Mouse (Mus musculus): ENCODE measurements around the gene Wdr35. TPM values are rescaled to one million over a fixed set of nuclear protein-coding genes. Genes with fewer than 3 reads are reported as not detected.
"Not testable (repeated sequence)": the region's sequence is repeated elsewhere in the genome, so short reads cannot be mapped to it uniquely, and the experiment has no call there.

Wdr35 gene
- polyA plus RNA-seq, 1 experiment from 2014 or later = 24.4 TPM

GRCm38 (mm10) chr12:9016376-9016775, 42.7 kb downstream of the Wdr35 start:
- H3K4me3 ChIP-seq = no peak overlapping the region
- no peaks in the 10 kb centered on the region for H3K4me1 ChIP-seq
- 97% methylated on average over 9 of the region's 9 CpGs for WGBS
- H3K9ac ChIP-seq (replicated peaks) = no peak overlapping the region
- H3K9me3 ChIP-seq = no peaks in the 10 kb centered on the region
- peaks cover 13% of the 10 kb centered on the region for H3K36me3 ChIP-seq
- H3K27me3 ChIP-seq = no peaks in the 10 kb centered on the region
- no peak for ATAC-seq (replicated peaks)
- no peak overlapping the region for H3K27ac ChIP-seq (replicated peaks)
- H3K4me2 ChIP-seq (replicated peaks) = no peak overlapping the region

- no peak overlapping the region for H3K27ac ChIP-seq (replicated peaks)
- no peaks in the 10 kb centered on the region for H3K4me1 ChIP-seq
- no peaks in the 10 kb centered on the region for H3K27me3 ChIP-seq
- no peaks in the 10 kb centered on the region for H3K9me3 ChIP-seq
- WGBS = 90% methylated on average over 8 of the region's 8 CpGs
- H3K9ac ChIP-seq (replicated peaks) = no peak overlapping the region
- no peak overlapping the region for H3K4me2 ChIP-seq (replicated peaks)
- no peak for ATAC-seq (replicated peaks)
- H3K4me3 ChIP-seq = no peak overlapping the region
- H3K36me3 ChIP-seq = peaks cover 13% of the 10 kb centered on the region
Measured at GRCm38 (mm10) chr12:9020431-9020830, 46.7 kb downstream of the Wdr35 start.

DNA sequence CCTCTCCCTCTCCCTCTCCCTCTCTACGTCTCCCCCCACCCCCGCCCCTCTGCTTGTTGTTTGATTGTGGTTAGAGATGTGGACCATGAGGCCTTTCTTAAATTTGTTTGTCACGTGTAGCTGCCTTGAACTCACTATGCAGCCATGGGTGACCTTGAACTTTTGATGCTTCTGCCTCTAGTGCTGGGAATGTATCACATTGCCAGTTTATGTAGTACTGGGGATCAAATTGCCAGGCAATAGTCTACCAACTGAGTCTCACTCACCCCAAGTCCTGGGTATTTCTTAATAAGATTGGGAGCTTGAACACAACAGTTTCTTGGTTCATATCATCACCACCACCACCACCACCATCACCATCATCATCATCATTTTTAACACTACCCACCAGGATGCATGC, 47.3 kb downstream of the Wdr35 start:
- no peak overlapping the region for H3K9ac ChIP-seq (replicated peaks)
- H3K4me1 ChIP-seq = no peaks in the 10 kb centered on the region
- no peaks in the 10 kb centered on the region for H3K9me3 ChIP-seq
- H3K27ac ChIP-seq (replicated peaks) = no peak overlapping the region
- H3K4me3 ChIP-seq = no peak overlapping the region
- H3K4me2 ChIP-seq (replicated peaks) = no peak overlapping the region
- no peaks in the 10 kb centered on the region for H3K27me3 ChIP-seq
- 77% methylated on average over 3 of the region's 3 CpGs for WGBS
- H3K36me3 ChIP-seq = peaks cover 13% of the 10 kb centered on the region
- no peak for ATAC-seq (replicated peaks)

- no peak overlapping the region for H3K9ac ChIP-seq (replicated peaks)
- no peaks in the 10 kb centered on the region for H3K27me3 ChIP-seq
- no peak overlapping the region for H3K27ac ChIP-seq (replicated peaks)
- no peaks in the 10 kb centered on the region for H3K9me3 ChIP-seq
- H3K4me1 ChIP-seq = no peaks in the 10 kb centered on the region
- peaks cover 12% of the 10 kb centered on the region; the same call in 1 of the 2 replicates for H3K36me3 ChIP-seq
- 56% methylated on average over 4 of the region's 4 CpGs for WGBS
- H3K4me3 ChIP-seq = no peak overlapping the region
- no peak overlapping the region for H3K4me2 ChIP-seq (replicated peaks)
- no peak for ATAC-seq (replicated peaks)
Measured at GRCm38 (mm10) chr12:9023031-9023430, 49.3 kb downstream of the Wdr35 start.

DNA sequence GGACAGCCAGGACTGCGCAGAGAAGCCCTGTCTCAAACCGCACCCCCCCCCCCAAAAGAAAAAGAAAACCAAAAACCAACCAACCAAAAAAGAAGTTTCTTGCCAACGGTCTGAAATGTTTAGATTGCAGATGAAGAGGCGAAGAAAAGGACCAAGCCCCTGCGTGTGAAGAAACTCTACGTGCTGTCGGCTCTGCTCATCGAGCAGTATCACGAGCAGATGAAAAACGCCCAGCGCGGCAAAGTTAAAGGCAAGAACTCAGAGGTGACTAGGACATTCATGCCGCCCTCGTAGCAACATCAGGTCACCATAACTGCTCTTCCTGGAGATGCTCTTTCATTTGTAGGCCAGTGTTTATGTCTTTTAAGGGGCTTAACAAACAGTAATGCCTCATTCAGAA, 50.4 kb downstream of the Wdr35 start:
- Histone ChIP-seq H3K9ac (replicated peaks) (no peak overlapping the region), H3K4me2 (replicated peaks) (no peak overlapping the region), H3K36me3 (peaks cover 16% of the 10 kb centered on the region; the same call in 1 of the 2 replicates), H3K27me3 (no peaks in the 10 kb centered on the region), H3K4me3 (no peak overlapping the region), H3K4me1 (no peaks in the 10 kb centered on the region), H3K27ac (replicated peaks) (no peak overlapping the region), H3K9me3 (no peaks in the 10 kb centered on the region)
- no peak for ATAC-seq (replicated peaks)
- WGBS = 95% methylated on average over 14 of the region's 14 CpGs

- no peaks in the 10 kb centered on the region for H3K9me3 ChIP-seq
- no peak overlapping the region for H3K4me2 ChIP-seq (replicated peaks)
- no peaks in the 10 kb centered on the region for H3K27me3 ChIP-seq
- 92% methylated on average over 13 of the region's 13 CpGs for WGBS
- no peaks in the 10 kb centered on the region for H3K4me1 ChIP-seq
- ATAC-seq (replicated peaks) = no peak
- peaks cover 16% of the 10 kb centered on the region; the same call in 1 of the 2 replicates for H3K36me3 ChIP-seq
- no peak overlapping the region for H3K27ac ChIP-seq (replicated peaks)
- no peak overlapping the region for H3K4me3 ChIP-seq
- no peak overlapping the region for H3K9ac ChIP-seq (replicated peaks)
Measured at GRCm38 (mm10) chr12:9024736-9025135, 51.0 kb downstream of the Wdr35 start.

- Histone ChIP-seq H3K36me3 (peaks cover 16% of the 10 kb centered on the region; the same call in 1 of the 2 replicates), H3K4me1 (peaks cover 8% of the 10 kb centered on the region), H3K4me2 (replicated peaks) (no peak overlapping the region), H3K27ac (replicated peaks) (no peak overlapping the region), H3K4me3 (no peak overlapping the region), H3K9me3 (no peaks in the 10 kb centered on the region), H3K27me3 (no peaks in the 10 kb centered on the region), H3K9ac (replicated peaks) (no peak overlapping the region)
- ATAC-seq (replicated peaks) = no peak
Measured at GRCm38 (mm10) chr12:9026843-9027242, 53.2 kb downstream of the Wdr35 start.

- not testable (repeated sequence) for H3K27me3 ChIP-seq; H3K4me3 ChIP-seq; H3K9me3 ChIP-seq; ATAC-seq (replicated peaks); H3K4me1 ChIP-seq; H3K27ac ChIP-seq (replicated peaks); H3K9ac ChIP-seq (replicated peaks); H3K4me2 ChIP-seq (replicated peaks)
- peaks cover 16% of the 10 kb centered on the region; the same call in 1 of the 2 replicates for H3K36me3 ChIP-seq
- 94% methylated on average over 7 of the region's 7 CpGs for WGBS
Measured at GRCm38 (mm10) chr12:9028816-9029215, 55.1 kb downstream of the Wdr35 start.

- peak overlapping the region; percentile 72 for H3K4me2 ChIP-seq (replicated peaks)
- H3K27me3 ChIP-seq = no peaks in the 10 kb centered on the region
- H3K4me1 ChIP-seq = peaks cover 8% of the 10 kb centered on the region
- no peaks in the 10 kb centered on the region for H3K9me3 ChIP-seq
- H3K36me3 ChIP-seq = peaks cover 16% of the 10 kb centered on the region; the same call in 1 of the 2 replicates
- WGBS = 60% methylated on average over 4 of the region's 4 CpGs
- H3K4me3 ChIP-seq = peak overlapping the region; percentile 93
- H3K9ac ChIP-seq (replicated peaks) = peak overlapping the region; percentile 99; the same call in 1 of the 2 replicates
- peak; percentile 61 for ATAC-seq (replicated peaks)
- H3K27ac ChIP-seq (replicated peaks) = peak overlapping the region; percentile 100
Measured at GRCm38 (mm10) chr12:9029506-9029887, 55.8 kb downstream of the Wdr35 start.

- WGBS = under 1% methylated on average over 69 of the region's 69 CpGs
- Histone ChIP-seq H3K27me3 (no peaks in the 10 kb centered on the region), H3K27ac (replicated peaks) (peak within 1 kb of the TSS; percentile 100), H3K4me3 (peak within 1 kb of the TSS; percentile 93), H3K9me3 (no peaks in the 10 kb centered on the region), H3K4me1 (peaks cover 8% of the 10 kb centered on the region), H3K4me2 (replicated peaks) (peak within 1 kb of the TSS; percentile 72), H3K36me3 (peaks cover 13% of the 10 kb centered on the region; the same call in 1 of the 2 replicates), H3K9ac (replicated peaks) (peak within 1 kb of the TSS; percentile 99)
- ATAC-seq (replicated peaks) = peak; percentile 98
Measured at GRCm38 (mm10) chr12:9029888-9030723, 56.4 kb downstream of the Wdr35 start, which contains the start of gene Ttc32. Ttc32 (plus strand) TSS chr12:9029997.

- Histone ChIP-seq H3K36me3 (peaks cover 13% of the 10 kb centered on the region; the same call in 1 of the 2 replicates), H3K9me3 (no peaks in the 10 kb centered on the region), H3K9ac (replicated peaks) (peak overlapping the region; percentile 99), H3K27me3 (no peaks in the 10 kb centered on the region), H3K4me3 (peak overlapping the region; percentile 93), H3K4me1 (peaks cover 8% of the 10 kb centered on the region), H3K27ac (replicated peaks) (no peak overlapping the region), H3K4me2 (replicated peaks) (peak overlapping the region; percentile 72)
- 66% methylated on average over 8 of the region's 8 CpGs for WGBS
- ATAC-seq (replicated peaks) = no peak
Measured at GRCm38 (mm10) chr12:9031166-9031565, 57.5 kb downstream of the Wdr35 start.

DNA sequence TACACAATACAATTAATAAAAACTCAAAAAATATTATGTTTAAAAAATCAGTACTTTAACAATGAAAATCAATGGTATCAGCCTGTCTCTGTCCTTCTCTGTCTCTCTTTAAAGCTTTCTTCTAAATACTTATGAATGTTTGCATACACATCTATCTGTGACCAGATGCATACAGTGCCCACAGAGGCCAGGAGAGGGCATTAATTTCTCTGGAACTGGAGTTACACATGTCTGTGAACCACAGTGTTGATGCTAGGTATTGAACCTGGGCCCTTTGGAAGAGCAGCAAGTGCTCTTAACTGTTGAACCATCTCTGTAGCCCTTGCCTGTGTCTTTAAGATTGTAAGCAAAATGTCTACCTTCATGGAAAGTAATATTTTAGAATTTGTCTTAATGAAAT, 59.4 kb downstream of the Wdr35 start:
- H3K36me3 ChIP-seq = peaks cover 5% of the 10 kb centered on the region; the same call in 1 of the 2 replicates
- ATAC-seq (replicated peaks) = no peak
- H3K9ac ChIP-seq (replicated peaks) = no peak overlapping the region
- H3K4me2 ChIP-seq (replicated peaks) = no peak overlapping the region
- H3K4me3 ChIP-seq = no peak overlapping the region
- peaks cover 8% of the 10 kb centered on the region for H3K4me1 ChIP-seq
- no peaks in the 10 kb centered on the region for H3K9me3 ChIP-seq
- H3K27me3 ChIP-seq = no peaks in the 10 kb centered on the region
- H3K27ac ChIP-seq (replicated peaks) = no peak overlapping the region

Data from forebrain, embryonic 15.5 days (tissue).